Mouse (Mus musculus) adrenal gland, postnatal 14 days (tissue): ENCODE results near the gene Mipol1. TPM values are rescaled to one million over a fixed set of nuclear protein-coding genes. Genes with fewer than 3 reads are reported as not detected.
"Not testable (repeated sequence)": the region's sequence is repeated elsewhere in the genome, so short reads cannot be mapped to it uniquely, and the experiment has no call there.

Experiments used
- DNase-seq: peaks from one replicate; pipeline ENCODE4 v3.0.0; 2021; ENCODE audit warnings: mixed read lengths
- total RNA-seq: library from RNA; stranded (reverse); gene quantifications from 2 replicates; pipeline ENCODE4 v1.2.3, GENCODE M21; 2021

The Mipol1 gene
- total RNA-seq, 1 experiment from 2014 or later: 10.0 TPM

DNA sequence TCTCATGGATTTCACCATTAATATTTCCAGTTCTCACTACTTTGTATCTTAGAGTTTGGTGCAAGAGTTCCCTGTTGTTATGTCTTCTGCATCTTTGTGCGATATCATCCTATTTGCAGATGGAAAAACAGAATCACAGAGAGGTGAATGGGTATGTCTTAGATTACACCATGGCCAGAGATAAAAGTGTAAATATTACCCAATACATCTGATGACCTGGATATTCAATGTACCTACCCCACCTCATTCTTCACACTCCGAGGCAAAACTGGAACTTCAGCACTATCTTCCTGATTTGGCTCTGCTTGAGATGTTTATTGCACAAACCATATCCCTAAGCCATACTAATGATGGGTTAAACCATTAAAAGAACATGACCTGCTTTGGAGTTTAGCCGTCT is 198.0 kb downstream of the Mipol1 start:
- no peak for DNase-seq

DNA sequence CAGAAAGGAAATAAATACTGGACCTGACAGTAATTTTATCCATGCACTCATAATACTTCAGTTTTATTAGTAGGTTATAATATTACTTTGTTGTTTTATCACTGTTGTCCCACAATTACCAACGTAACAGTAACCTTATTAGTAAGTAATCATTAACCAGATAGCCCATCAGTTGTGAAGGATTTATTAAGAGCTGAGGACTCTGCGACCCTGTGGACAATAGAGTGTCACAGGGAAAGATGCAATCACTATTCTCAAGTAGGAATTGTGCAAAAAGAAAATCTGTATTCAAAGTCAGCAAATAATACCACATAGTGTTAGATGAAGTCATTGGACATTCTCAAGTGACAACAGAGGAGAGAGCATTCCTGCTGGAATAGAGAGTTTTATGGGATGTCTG is 198.5 kb downstream of the Mipol1 start:
- DNase-seq: no peak

DNA sequence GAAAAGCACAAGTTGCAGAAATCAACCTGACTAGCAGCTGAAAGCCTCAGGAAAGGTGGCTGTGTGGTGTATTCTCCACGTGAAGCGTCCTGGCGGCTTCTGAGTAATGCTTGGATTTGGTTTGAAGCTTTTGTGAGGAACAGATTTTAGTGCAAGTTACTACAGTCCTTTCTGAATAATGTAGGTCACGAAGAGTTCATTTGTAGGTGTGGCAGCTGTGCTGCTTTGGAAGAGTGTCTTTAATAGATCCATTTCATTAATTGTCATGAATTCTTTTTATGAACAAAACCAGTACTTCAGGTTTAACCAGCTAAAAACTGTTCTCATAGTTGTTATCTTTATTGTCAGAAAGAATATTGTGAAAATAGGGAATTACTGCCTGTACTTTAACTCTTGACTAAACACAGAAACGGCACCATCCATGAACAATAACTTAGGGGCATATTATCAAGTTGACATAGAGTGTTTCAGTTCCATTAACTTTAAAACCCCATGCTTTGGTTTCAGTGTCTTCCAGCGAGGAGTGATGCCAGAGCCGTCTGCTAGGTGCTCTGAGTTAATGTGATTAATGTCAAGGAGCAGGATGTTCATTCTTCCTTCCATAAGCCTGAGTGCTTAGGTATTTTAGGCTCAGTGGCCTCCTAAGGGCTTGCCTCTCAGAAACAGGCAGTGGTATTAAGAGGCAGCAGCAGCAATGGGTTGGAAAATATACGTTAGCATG is 206.9 kb downstream of the Mipol1 start:
- not testable (repeated sequence) for DNase-seq

DNA sequence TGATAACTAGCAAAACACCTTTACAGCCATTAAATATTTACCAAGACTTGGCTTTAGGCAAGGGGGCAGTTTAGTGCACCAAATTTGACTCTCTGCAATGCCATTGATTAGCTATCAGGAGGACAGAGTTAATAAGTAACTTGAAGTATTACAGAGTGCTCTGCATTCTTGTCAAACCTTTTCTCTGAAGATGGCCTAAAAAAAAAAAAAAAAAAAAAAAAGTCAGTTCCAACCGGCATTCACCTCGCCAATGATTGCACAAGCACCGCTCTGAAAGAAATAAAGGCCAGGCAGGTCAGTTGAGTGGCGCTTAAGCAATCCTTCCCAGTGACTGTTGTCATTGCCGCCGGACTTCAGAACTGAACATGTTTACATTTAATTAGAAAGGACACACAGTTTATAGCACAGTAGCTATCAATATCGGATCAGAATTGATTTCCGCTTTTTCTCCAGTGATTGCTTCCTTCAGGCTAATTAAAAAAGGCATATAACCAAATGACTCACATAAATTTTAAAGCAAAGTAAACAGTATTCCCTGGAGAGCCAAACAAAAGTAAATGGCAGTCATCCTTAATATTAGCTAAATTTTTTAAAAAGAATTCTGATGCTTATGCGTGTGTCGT is 214.2 kb downstream of the Mipol1 start:
- DNase-seq: peak; percentile 29

DNA sequence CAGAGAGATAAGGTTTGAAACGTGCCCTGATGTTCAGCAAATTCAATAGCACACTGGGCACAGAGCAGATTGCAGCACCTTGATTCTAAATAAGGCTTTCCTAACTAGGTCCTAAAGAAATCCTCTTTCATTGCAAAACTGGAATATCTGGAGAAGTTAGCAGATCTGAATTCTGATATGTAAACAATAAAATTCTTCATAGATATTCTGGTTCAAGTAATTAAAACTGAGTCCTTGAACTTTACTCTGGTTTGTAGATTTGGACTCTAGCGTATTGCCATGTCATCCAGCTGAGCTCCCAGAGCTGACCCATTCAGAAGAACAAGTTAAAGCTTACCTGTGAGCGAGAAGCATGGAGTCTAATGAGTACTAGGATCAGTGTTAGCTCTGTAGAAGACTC is 217.1 kb downstream of the Mipol1 start:
- no peak for DNase-seq

DNA sequence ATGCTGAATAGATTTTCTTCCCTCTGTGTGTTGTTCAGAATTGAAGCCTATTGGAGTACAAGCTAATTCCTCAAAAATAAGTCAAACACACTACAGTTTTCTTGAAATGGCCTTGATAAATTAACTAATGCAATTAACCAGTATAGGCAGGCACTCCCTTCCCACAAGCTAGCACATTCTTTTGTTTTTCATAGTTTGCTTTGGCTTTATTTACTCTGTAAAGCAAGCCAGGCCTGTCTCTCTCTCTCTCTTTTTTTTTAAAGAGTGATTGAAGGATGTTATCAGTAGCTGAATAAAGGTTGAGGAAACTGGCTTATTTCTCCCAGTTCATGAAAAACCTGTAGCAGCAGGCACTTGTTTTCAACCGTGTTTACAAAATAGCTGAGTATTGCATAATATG is 219.1 kb downstream of the Mipol1 start:
- no peak for DNase-seq

DNA sequence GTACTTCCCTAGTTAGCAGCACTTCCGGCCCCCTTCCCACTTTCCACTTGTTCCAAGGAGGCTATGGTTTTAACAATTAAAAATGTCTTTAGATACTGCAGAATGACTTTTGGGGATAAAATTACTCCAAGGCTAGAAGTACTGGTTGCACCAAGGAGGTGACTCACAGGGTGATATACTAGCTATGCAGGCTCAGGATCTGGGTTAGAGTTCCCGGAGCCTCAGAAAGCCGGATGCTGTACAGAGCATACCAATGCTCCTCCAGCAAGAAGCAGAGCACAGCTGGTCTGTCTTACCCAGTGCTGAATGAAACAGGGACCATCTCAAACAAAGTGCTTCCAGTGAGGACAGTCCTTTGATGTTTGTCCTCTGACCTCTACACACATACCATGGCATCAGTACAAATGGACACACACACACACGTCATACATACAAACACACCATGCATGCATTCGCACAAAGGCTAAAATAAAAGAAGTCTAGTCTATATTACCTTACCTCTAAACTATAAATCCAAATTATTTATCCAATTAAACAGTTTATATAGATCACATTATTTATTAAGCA is 219.9 kb downstream of the Mipol1 start:
- DNase-seq: no peak

DNA sequence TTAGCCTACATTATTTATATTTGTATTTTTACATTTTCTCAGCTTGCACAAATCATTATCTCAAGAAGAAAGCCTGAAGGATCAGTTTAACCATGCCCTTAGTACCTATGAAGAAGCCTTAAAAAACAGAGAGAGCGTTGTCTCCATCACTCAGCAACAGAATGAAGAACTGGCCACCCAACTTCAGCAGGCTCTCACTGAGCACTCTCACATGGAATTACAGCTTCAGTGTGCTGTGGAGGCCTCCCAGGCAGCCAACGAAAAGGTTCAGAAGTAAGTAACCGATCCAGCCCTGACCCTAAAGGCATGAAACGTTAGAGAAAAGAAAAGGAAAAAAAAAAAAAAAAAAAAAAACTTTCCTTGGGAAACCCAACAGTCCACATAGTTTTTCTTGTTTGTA is 226.7 kb downstream of the Mipol1 start:
- DNase-seq: no peak

DNA sequence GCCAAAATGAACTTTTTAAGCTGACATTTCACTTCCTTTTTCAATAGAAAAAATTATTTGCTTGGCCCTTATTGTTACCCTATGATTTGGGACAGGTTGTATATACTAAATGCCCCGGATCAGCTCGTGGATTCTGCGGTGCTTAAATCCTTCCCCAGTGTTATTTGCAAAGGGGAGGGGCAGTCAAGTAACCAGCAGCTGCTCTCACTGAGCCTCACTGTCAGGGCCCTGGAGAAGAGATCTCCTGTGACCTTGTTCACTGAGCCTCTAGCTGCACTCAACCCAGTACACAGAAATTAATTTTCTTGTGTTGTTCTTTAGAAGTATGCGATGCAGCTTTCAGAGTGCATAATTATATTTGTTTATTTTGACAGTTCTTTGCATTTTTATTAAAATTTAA is 227.1 kb downstream of the Mipol1 start:
- DNase-seq: no peak

DNA sequence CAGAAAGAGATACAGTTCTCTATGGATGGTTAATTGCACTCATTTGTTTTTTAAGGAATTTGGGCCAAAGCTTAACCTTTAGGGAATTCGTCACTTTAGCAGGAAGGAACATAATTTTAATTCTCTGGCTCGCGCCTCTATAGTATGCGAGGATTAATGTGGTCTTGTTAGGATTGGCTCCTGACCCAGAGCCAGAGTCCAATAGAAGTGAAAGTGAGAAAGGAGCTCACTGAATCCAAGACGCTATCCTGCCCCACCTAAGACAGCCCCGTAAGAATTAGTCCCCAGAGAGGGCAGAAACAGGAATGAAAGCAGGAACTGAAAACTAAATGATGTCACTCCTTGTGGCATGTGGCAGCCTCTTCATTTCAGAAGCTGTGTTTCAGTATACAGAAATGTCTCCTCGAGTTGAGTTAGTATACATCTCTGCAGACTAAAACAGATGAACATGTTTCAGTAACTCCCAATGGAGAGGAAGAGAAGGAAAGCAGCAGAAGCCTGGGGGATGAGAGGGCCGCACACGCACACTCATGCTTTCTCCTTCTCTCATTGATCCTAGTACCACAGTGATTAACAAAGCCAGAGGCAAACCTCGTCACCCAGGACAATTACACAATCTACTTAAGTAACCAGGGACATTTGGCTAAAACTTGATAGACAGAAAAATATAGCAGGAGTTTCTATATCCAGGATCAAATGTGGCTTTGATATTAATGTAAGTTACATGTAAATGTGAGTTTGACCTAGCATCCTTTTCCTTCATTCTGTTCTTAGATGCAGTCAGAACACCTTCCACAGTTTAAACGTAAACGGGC is 234.5 kb downstream of the Mipol1 start:
- DNase-seq: no peak

DNA sequence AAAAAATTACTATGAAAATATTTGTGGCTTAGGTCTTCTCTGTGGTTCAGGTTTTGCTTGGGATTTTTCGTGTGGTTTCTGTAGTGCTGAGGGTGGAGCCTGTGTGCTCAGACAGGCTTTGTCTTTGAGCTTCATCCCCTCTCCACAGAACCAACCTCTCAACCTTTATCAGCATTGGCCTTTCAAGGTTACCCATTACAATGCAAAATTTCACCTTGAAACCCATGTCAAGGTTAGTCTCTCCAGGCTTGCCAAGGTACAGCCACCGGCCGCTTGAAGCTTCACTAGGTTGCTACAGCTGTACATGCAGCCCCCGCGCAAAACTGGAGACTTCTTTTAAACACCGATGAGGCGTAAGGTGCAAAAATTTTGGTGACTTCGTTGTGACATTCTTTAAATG is 241.6 kb downstream of the Mipol1 start:
- no peak for DNase-seq

DNA sequence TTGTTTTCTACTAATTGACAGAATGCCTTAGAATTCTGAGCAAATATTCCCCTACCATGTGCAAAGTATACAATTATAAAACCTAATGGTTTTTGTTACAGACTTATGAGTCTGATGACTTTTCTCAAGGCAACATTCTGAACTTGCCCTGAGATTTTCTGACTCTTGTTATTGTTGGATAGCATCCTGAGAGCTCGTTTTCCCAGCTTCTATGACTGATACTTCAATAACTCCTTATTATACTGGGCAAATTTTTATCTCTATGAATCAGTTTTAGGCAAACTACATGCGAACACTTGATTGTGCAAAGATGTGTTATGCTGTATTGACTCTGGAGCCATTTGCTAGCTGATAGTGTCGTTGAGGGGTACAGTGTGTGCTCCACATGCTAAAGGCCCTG is 246.6 kb downstream of the Mipol1 start:
- no peak for DNase-seq

DNA sequence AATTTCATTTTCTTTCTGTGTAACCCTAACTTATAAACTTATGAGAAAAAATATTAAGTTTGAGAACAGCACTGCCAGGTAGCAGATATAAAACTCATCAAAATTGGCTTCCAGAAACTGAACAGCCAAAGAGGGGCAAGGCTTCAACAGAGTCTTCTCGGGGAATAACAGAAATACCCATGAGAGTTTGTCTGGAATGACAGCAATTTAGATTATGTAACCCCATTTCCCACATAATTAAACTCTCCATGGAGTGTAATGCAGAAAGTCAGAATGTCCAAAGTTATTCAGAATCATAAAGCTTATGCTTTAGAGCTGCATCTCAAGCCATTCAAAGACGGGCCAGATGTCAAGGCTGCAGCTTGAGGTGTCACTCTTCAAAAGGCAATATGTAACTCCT is 251.6 kb downstream of the Mipol1 start:
- DNase-seq: no peak

DNA sequence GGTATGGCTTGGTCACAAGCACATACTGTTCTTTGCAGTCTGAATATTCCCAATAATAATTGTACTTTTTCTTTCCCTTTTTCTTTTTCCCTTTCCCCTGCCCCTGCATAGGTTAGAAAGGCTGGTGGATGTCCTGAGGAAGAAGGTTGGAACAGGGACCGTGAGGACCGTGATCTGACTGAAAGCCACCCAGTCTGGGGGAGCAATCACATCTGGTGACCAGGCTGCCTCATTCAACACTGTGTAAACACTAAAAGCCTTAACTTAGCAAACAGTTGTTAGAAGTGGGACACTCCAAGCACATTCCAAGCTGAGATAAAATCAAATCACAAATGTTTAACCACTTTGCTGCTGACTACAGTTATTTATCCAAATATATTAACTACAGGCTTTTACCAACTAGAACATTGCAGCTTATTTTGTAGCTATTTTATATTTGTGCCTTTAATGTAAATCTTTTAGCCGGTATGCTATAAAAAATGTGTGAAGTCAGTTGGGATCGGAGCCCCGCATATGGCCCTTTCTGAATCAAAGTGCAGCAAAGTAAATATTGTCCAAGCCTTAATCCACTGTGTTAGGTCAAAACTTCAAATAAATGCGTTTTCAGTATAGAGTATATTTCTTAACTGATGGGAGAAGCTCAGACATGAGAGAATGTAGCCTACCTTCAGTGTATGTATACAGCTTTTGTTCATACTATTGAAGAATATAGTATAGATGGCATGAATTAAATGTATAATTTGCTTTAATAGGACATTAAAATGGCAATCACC is 266.3 kb downstream of the Mipol1 start:
- DNase-seq: no peak

DNA sequence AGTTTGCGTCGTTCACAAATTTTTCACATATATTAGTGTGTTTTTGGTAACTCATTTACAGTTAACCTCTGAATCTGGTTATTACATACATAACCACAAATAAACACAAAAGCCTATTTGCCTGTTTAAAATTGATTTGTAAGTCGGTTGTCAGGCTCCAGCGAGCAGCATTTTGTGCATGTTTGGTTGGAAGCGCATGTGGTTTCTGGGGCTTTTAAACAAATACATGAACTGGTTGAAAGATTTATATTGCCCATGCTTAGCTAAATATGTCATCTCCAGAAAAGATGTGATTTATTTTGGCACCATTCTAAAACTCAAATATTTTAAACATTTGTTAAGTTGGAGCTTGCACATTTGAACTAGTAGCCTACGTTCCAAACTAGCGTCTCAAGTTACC is 270.0 kb downstream of the Mipol1 start:
- no peak for DNase-seq

DNA sequence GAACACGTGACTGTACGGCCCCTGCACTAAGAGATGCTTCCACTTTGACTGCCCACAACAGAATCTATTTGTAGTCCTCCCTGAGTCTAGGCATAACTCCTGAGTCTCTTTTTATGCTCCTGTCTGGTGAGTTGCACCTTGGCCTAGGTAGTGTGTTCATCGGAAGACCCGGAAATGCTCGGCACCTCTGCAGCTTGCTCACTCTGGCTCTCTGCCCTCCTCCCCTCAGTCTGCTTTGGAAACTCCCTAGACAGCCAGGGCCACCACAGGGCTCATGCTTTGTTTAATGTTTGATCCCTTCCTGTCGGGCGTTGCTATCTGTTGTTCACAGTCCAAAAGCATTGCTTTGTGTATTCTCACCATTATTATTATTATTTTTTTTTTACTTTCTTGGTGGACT is 275.1 kb downstream of the Mipol1 start:
- no peak for DNase-seq

DNA sequence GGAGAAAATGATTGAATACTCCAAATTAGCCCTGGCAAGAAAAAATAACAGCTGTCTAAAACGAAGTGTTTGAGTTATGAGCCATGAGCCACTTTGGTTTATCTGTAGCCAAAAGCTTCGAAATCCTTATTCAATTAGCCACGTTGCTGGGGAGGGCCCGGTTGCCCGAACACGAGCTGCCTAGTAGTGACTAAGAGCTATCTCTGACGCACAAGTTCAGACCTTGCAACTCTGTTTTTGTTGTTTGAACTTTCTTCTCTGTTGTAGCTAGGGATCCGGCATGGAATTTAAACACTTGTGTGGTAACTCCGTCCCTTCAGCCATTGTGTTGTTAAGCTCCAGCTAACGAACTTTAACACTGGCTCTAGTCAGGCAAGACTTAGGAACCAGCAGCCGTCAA is 278.7 kb downstream of the Mipol1 start:
- DNase-seq: no peak

DNA sequence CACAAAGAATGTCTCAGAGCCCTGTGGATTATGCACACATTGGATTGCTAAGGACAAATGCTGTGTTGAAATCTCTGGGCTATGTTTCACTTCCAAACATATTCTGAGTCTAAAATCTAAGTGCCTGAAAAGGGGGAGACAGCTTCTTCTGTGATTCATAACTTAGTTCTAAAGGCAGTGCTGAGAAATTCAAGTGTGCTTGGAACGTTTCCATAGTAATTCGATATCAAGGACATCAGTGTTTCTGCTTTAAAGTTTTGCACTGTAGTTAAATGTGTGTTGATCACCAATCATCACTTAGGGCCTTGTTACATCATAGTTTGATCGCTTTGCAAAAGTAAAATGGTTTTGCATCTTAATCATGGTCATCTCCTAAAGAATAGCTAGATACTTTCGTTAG is 279.5 kb downstream of the Mipol1 start:
- no peak for DNase-seq

DNA sequence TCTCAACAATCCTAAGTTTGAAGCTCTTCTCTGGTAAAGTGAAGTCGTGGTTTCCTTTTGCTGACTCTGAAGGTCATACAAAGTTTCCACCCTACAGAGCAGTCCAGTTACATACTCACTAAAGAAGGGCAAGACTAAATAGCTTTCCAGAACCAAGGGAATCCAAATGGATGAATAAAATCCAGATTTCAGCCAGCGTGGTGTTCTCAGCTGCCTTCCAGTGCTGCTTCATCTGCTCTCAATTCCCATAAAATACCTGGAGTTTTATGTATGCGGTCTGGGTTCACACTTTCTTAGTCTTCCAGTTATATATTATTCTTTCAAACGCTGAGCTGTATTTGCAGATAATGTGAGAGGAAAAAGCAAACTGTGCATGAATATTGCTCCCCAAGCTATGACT is 280.9 kb downstream of the Mipol1 start:
- no peak for DNase-seq

DNA sequence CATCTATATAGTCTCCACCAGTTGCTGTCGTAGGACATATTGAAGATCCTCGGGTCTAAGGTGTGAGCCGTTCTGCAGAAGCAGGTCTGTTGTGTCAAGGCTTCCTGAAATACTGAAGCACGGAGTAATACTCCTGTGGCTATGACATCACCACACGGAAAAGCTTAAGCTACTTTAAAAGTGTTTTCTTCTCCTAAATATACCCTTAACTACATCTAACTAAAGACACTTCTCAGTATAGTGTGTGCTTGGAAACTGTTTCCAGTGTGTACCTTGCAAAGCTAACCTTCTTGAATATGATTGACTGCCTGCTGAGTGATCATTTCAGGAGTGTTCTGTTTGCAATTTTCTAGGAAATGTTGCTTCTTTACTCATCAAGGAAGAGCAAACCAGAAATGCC is 281.3 kb downstream of the Mipol1 start:
- no peak for DNase-seq

DNA sequence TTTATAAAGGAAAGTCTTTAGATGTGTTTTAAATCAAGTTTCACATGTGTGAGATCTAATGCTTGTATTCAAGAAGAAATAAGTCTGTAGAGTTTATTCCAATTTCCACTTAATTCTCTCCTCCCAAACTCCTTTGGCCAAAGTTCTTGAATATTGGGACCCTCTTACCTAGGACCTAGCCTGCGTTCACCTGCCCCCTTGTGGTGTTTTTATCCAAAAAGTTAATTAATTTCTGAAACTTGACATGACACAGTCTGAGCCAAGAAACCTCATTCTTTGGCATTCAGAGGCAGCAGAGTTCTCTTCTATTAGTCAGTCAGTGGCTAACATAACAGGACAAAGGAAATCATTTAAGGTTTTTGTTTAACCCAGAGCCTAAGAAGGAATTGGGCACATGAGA is 284.3 kb downstream of the Mipol1 start:
- no peak for DNase-seq

DNA sequence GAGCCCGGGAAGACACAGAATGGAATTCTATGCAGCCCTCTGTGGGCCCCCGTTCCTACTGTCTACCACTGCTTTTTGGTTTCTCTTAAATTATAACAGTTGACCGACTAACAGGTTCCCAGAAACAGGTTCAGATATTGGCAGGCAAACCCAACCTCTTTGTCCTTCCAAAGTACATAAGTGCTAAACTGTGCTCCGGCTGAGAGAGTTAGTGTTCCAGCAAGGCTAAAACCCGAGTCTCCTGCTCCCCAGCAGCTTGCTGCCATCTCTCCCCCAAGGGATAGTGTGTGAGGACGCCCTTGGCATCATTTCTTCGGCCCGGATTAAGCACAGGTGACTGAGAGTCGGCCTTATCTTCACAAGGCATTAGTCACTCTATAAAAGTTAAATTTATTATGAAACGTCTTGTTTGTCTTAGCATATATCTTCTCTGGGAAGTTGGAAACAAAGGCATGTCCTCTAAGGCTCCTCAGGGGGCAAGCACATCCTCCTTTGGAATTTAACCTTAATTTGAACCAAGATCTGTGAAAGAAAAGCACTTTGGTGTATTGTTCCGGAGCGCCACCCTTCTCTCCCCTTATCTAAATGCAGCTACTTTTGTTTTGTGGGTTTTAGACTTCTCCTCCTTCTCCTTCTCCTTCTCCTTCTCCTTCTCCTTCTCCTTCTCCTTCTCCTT is 285.6 kb downstream of the Mipol1 start:
- DNase-seq: no peak
